Mouse (Mus musculus): ENCODE measurements at regions not wholly inside any gene's neighbourhood (a gene's known extent, or its start where the extent isn't known, plus 50 kb on each side); places are given as distances from the start of the nearest gene placed in this dataset.

DNA sequence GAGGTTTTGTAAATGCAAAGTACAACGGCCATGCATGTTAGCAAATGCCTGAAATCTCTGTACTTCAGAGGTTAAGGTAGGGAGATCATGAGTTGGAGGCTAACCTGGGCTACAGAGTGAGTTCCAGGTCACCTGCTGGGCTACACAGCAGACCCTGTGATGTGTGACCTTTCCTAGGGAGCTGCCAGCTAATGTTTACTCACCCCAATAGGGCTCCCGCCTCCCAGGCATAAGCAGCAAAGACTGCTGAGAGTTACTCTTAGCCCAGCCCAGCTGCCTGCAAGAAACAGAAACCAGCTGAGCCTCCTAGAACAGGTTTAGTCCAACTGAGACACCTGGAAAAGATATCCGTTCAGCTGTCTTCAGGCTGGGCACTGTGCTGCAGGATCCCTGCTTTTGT is 169.8 kb upstream of the Ralgapa2 start:
- TF ChIP-seq CTCF (IDR thresholded peaks at IDR 0.05) (no peak), EP300 (IDR thresholded peaks at IDR 0.05) (no peak)

Measured in lung, postnatal 0 days (tissue).